Mouse (Mus musculus): ENCODE data around the gene Rexo1.
A peak's percentile ranks its signal among the peaks of the same experiment; 100 is the strongest.

GRCm38 (mm10) chr10:80566375-80567092, 5.2 kb upstream of the Rexo1 start:
- TF ChIP-seq CTCF (IDR thresholded peaks at IDR 0.05; ENCODE audit: low read depth, low read length) (peak; percentile 96), GATA1 (IDR thresholded peaks at IDR 0.05; ENCODE audit: borderline replicate concordance, low read length) (no peak), TAL1 (conservative IDR thresholded peaks at IDR 0.05; ENCODE audit: low read depth, low read length) (no peak)

Data from G1E (cell line).